Mouse (Mus musculus) liver, embryonic 14.5 days (tissue): ENCODE data around the gene Prrc2c. TPM values are rescaled to one million over a fixed set of nuclear protein-coding genes. Genes with fewer than 3 reads are reported as not detected.
"Not testable (repeated sequence)": the region's sequence is repeated elsewhere in the genome, so short reads cannot be mapped to it uniquely, and the experiment has no call there.

ENCODE experiments used
- ATAC-seq: fragments of 200-750 bp; cut with Nextera tagmentation; 2 replicates; pipeline ENCODE4 v1.8.0; 2017; ENCODE audit warnings: moderate number of reproducible peaks, mild to moderate bottlenecking, moderate library complexity; ENCODE audit not compliant: insufficient read depth
- DNase-seq, 3 experiments: peaks; one replicate each; pipeline ENCODE4 v3.0.0-alpha.2; 2012 to 2013; ENCODE audit warnings: low read depth in 3 of 3, low spot score in 3 of 3
- H3K27ac ChIP-seq: fragments of 300-500 bp; sonication (generic); 2 replicates; pipeline ENCODE4 v1.5.1; 2014; ENCODE audit warnings: moderate library complexity, mild to moderate bottlenecking, control low read depth, inconsistent platforms
- H3K27me3 ChIP-seq: fragments of 300-500 bp; sonication (generic); 2 replicates; pipeline ENCODE4 v1.6.1; 2014; ENCODE audit warnings: mild to moderate bottlenecking, low read length, moderate library complexity; ENCODE audit not compliant: control insufficient read depth, insufficient read depth
- H3K36me3 ChIP-seq: fragments of 300-500 bp; sonication (generic); replicated peaks from 2 replicates; pipeline ENCODE4 v1.6.1; 2014; ENCODE audit warnings: low read depth; ENCODE audit not compliant: control insufficient read depth, insufficient read depth
- H3K4me1 ChIP-seq, 2 experiments: fragments of 200-500 bp in 1 of 2; fragments of 300-500 bp in 1 of 2; sonication (generic) in 1 of 2; replicated peaks; 2 replicates each; pipeline ENCODE4 v1.6.1; 2012 to 2014; ENCODE audit warnings: antibody characterized with exemption in 1 of 2, inconsistent platforms in 1 of 2, low read length in 1 of 2; ENCODE audit not compliant: control insufficient read depth in 2 of 2, insufficient read depth in 2 of 2
- H3K4me2 ChIP-seq: fragments of 300-500 bp; sonication (generic); 2 replicates; pipeline ENCODE4 v1.6.1; 2014; ENCODE audit warnings: low read depth, mild to moderate bottlenecking, control low read depth, moderate library complexity
- H3K4me3 ChIP-seq, 2 experiments: fragments of 200-500 bp in 1 of 2; fragments of 300-500 bp in 1 of 2; sonication (generic) in 1 of 2; 2 replicates each; pipeline ENCODE4 v1.5.1; 2012 to 2014; ENCODE audit warnings: low read depth in 2 of 2, low read length in 2 of 2, mild to moderate bottlenecking in 2 of 2, control low read depth in 1 of 2, inconsistent platforms in 1 of 2, moderate library complexity in 1 of 2; ENCODE audit not compliant: insufficient read depth in 1 of 2
- H3K9ac ChIP-seq: fragments of 300-500 bp; sonication (generic); replicated peaks from 2 replicates; pipeline ENCODE4 v1.6.1; 2014; ENCODE audit warnings: mild to moderate bottlenecking, control low read depth, moderate library complexity
- H3K9me3 ChIP-seq: fragments of 300-500 bp; sonication (generic); 2 replicates; pipeline ENCODE4 v1.6.1; 2016; ENCODE audit warnings: low read length, mixed read lengths; ENCODE audit not compliant: control insufficient read depth
- CTCF ChIP-seq: IDR thresholded peaks from 2 replicates; pipeline ENCODE4 v1.5.1; 2016; ENCODE audit warnings: antibody characterized with exemption, low read depth, control low read depth
- EP300 ChIP-seq: IDR thresholded peaks from 2 replicates; pipeline ENCODE4 v1.6.1; 2016; ENCODE audit warnings: antibody characterized with exemption, low read depth
- WGBS: fragments of 180-500 bp; shearing (Covaris S2); extraction: QIAGEN DNeasy Blood & Tissue Kit; methylation state at CpG from one replicate; pipeline ENCODE4 v1.1.7; 2014; ENCODE audit not compliant: insufficient replicate concordance; 5-methylcytosine and 5-hydroxymethylcytosine counted together
- polyA plus RNA-seq, 2 experiments: library from polyadenylated mRNA; depleted of rRNA in 1 of 2; stranded (reverse) in 1 of 2; unstranded in 1 of 2; fragments of >200 nt; fragmentation: Nextera tagmentation in 1 of 2; extraction: Ambion mirVana in 1 of 2; gene quantifications; 2 replicates each; pipeline versions ENCODE4 v1.2.1 to v1.2.3; 2012 to 2014

Gene Prrc2c
- polyA plus RNA-seq (2012; rRNA removed) (10.6 and 12.9 TPM in 2 replicates), polyA plus RNA-seq (2014; fragmentation: Nextera tagmentation; extraction: Ambion mirVana) (34.3 and 34.8 TPM in 2 replicates)

DNA sequence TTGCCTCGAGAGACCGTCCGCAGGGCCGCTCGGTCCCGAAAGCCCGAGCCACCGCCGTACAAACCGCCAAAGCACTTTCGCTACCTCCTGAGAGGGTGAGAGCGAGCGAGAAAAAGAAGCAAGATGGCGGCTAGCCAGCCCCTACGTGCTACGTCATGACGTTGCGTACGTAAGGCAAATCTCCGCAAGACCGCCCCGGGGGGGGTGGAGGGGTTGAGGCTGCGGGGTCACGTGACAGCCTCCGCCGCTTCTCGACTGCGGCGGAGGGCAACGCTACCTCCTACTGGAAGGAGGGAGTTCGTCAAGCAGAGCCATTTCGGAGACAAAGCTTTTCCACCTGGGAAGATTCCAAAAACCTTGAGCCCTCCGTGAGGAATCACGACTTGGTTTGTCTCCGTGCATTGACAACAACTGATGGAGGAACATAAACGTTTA lies at the start of gene Prrc2c:
TSS of gene Prrc2c (minus strand) at position 156 of the 435 bp plus-strand sequence.
- H3K9ac ChIP-seq: peak within 1 kb of the TSS; percentile 92
- peaks cover 21% of the 10 kb centered on the region in 2 experiments for H3K4me1 ChIP-seq
- no peaks in the 10 kb centered on the region for H3K9me3 ChIP-seq
- DNase-seq: peak; percentile 96 to 97 (median 96)
- peak within 1 kb of the TSS; percentile 77 to 87 for H3K4me3 ChIP-seq
- no peaks in the 10 kb centered on the region for H3K27me3 ChIP-seq
- TF ChIP-seq CTCF: peak; percentile 84
- peak; percentile 20; the same call in 1 of the 2 replicates for TF ChIP-seq EP300
- peak within 1 kb of the TSS; percentile 90 for H3K4me2 ChIP-seq
- peak within 1 kb of the TSS; percentile 82 for H3K27ac ChIP-seq
- 0% methylated on average over 36 of the region's 36 CpGs for WGBS
- peak; percentile 94 for ATAC-seq
- H3K36me3 ChIP-seq: no peaks in the 10 kb centered on the region

DNA sequence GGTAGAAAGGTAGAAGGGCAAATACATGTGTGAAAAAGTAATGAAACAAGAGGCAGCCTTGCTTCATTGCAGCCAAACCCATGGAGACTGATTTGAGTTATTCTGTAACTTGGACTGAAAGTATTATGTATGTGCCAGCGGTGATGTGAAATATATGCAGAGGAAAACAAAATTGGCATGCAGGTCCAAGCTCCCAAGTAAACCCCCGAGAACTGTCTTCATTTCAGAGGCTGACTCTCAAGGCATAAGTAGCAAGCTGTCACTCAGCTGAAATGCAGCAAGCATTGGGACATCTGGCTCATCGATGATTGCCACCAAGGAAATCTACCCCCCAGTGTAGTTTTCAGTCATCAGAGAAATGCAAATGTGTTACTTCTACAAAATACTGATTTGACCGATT lies 44.9 kb upstream of the Prrc2c start:
- H3K27me3 ChIP-seq: no peaks in the 10 kb centered on the region
- no peaks in the 10 kb centered on the region for H3K4me1 ChIP-seq
- DNase-seq (no peak), ATAC-seq (no peak)
- no peak overlapping the region for H3K9ac ChIP-seq
- H3K36me3 ChIP-seq: no peaks in the 10 kb centered on the region
- no peak overlapping the region for H3K4me3 ChIP-seq
- H3K4me2 ChIP-seq: no peak overlapping the region
- TF ChIP-seq EP300: no peak
- TF ChIP-seq CTCF: no peak
- no peaks in the 10 kb centered on the region for H3K9me3 ChIP-seq
- no peak overlapping the region for H3K27ac ChIP-seq
- 59% methylated on average over 4 of the region's 4 CpGs for WGBS

DNA sequence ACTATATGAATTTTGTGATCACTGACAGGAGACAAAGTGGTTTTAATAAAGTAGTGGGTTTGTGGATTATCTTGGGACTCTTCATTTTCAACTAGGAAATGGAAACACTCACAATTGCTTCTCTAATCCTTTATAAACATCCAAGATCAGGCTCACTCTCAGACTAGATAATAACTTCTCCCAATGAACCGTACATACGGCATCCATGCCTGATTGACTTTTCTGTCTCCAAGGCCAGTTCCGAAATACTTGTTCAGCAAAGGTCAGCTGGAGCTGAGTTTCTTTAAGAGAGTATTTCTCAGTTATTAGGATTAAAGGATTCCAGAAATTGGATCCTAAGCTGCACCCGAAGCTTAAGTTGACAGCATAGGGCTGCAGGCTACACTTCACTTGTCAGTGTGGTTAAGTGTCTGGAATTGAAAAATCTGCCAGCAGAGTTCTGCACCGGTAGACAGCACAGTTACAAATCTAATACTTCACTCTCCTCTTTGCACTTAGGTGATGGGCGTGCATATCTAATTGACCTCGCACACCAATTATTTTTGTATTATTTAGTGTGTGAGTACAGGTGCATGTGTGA lies 43.4 kb upstream of the Prrc2c start:
- no peak for DNase-seq

DNA sequence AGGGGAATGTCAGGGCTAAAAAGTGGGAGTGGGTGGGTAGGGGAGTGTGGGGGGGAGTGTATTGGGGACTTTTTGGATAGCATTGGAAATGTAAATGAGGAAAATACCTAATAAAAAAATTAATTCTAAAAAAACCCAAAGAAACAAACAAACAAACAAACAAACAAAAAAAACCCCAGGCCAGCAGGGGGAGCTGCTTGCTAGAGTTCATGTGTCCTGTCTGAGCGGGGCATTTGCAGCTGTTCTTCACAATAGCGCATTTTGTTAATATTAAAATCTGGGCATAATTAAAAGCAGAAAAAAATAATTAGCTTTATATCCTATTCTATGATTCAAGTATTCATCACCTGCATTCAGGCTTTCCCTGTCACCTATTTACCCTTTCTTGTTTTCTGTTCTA lies 40.7 kb upstream of the Prrc2c start:
- H3K4me1 ChIP-seq, H3K9me3 ChIP-seq, H3K27ac ChIP-seq, H3K9ac ChIP-seq, H3K36me3 ChIP-seq, DNase-seq, H3K4me2 ChIP-seq, ATAC-seq, H3K4me3 ChIP-seq, H3K27me3 ChIP-seq: not testable (repeated sequence)
- 79% methylated on average over 2 of the region's 2 CpGs for WGBS

More for the DNA sequence above, 43.4 kb upstream of the Prrc2c start:
- Histone ChIP-seq H3K27me3 (no peaks in the 10 kb centered on the region), H3K4me1 (no peaks in the 10 kb centered on the region), H3K9me3 (no peaks in the 10 kb centered on the region), H3K4me2 (no peak overlapping the region), H3K9ac (no peak overlapping the region), H3K36me3 (no peaks in the 10 kb centered on the region), H3K27ac (no peak overlapping the region), H3K4me3 (no peak overlapping the region)
- ATAC-seq: no peak
- WGBS: 65% methylated on average over 7 of the region's 7 CpGs
- TF ChIP-seq CTCF: no peak
- TF ChIP-seq EP300: no peak

- Histone ChIP-seq H3K9me3 (no peaks in the 10 kb centered on the region), H3K4me1 (no peaks in the 10 kb centered on the region), H3K9ac (no peak overlapping the region), H3K36me3 (no peaks in the 10 kb centered on the region), H3K4me2 (no peak overlapping the region), H3K4me3 (no peak overlapping the region), H3K27ac (no peak overlapping the region), H3K27me3 (no peaks in the 10 kb centered on the region)
- no peak for TF ChIP-seq CTCF
- TF ChIP-seq EP300: no peak
- ATAC-seq (no peak), DNase-seq (no peak)
- 63% methylated on average over 5 of the region's 5 CpGs for WGBS
Measured at GRCm38 (mm10) chr1:162777943-162778538, 37.7 kb upstream of the Prrc2c start.
